Mouse (Mus musculus) bone marrow macrophage, adult 2 months (primary cell): ENCODE measurements around the gene Col4a2.

Source experiments
- CTCF ChIP-seq: IDR thresholded peaks from 2 replicates; pipeline ENCODE4 v1.5.1; 2012; ENCODE audit warnings: low read depth, mild to moderate bottlenecking, low read length, moderate library complexity
- POLR2A ChIP-seq: IDR thresholded peaks from 2 replicates; pipeline ENCODE4 v1.6.1; 2012; ENCODE audit warnings: mild to moderate bottlenecking, low read depth, low read length, borderline replicate concordance

- peak; percentile 80 for TF ChIP-seq CTCF
- TF ChIP-seq POLR2A = no peak
Measured at GRCm38 (mm10) chr8:11392739-11393138, 80.1 kb downstream of the Col4a2 start.
